Mouse (Mus musculus) brain, embryonic 14.5 days (tissue): ENCODE measurements at regions not wholly inside any gene's neighbourhood (a gene's known extent, or its start where the extent isn't known, plus 50 kb on each side); places are given as distances from the start of the nearest gene placed in this dataset.

Experiments
- CTCF ChIP-seq: fragments of 200-500 bp; IDR thresholded peaks from 2 replicates; pipeline ENCODE4 v1.5.1; 2012; ENCODE audit warnings: inconsistent platforms, mild to moderate bottlenecking, moderate library complexity, borderline replicate concordance; ENCODE audit not compliant: insufficient read depth, insufficient read length; ENCODE audit errors: extremely low read depth
- POLR2A ChIP-seq: fragments of 200-500 bp; IDR thresholded peaks from 2 replicates; pipeline ENCODE4 v1.6.1; 2012; ENCODE audit warnings: mild to moderate bottlenecking, inconsistent platforms, borderline replicate concordance; ENCODE audit not compliant: poor library complexity, insufficient read depth, insufficient read length, severe bottlenecking; ENCODE audit errors: extremely low read depth

DNA sequence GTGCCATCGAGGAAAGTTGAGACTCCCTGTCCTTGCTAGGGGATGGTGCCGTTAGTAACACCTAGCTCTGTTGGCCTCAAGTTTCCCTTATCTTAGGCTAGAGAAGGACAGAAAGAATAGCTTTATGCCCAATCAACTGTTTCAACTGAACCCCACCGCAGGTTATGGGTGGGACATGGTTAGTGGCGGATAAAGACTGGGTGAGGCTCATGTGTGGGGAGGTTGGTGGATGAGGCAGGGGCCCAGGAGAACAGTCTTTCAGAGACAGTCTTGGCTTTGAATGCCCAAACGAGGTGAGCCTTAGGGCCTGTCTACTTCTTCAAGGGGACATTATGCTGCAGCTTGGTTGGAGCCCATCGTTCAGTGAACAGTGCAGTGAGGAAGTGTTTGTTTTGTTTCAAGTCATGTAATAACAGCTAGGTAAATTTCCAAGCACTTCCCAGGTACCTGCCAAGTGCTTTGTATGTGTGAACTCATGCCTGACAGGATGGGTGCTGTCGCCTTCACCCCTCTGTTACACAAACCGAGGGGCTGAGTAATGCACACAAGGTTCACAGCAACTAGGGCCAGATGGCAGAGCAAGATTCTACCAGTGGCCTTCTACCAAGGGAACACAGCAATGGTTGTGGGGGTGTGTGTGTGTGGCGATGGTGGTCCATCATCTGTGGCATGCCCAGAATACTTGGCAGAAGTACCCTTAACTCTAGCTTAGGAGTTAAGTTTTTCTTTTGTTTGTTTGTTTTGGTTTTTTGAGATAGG is 1199.6 kb upstream of the A1bg start:
- TF ChIP-seq POLR2A (no peak), CTCF (no peak)
